Mouse (Mus musculus): ENCODE measurements at regions not wholly inside any gene's neighbourhood (a gene's known extent, or its start where the extent isn't known, plus 50 kb on each side); places are given as distances from the start of the nearest gene placed in this dataset.

DNA sequence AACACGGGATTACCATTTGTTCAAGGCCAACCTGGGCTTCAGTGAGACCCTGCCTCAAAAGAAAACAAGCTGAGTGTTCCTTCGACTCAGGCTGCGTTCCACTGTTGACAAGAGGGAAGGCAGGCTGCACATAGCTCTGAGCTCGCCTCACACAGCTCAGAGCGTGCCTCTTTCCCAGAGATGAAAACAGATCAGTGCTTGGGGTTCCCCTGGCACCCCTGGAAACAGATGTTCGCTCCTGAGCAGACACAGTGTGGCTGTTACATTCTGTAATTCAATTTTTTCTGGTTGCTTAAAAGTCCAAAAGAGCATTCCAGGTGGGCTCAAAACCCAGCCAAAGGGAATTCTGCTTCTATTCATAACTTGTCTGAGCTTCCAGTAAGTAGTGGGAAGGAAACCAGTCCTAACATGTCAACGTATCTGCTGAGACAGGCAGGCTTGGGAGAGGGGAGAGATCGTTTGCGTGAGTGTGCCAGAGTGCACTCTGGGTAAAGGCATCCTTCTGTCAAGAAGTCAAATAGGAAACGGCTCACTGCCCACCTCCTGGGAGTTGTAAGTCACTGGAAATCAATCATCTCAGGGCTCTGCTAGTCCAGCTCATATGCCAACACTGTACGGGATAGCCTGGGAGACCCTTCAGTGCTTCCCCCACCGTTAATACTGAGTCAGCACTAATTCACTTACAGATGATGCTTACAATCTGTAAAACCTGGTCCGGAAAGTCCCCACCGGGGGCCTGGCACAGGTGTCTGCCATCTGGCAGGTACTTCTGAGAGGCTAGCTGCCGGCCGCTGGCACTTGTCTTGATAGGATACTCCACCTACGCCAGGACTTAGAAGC is 107.3 kb upstream of the Tmem150c start:
- TF ChIP-seq ZC3H11A (IDR thresholded peaks at IDR 0.05; ENCODE audit: borderline replicate concordance, low read depth, low read length), result no peak
- TF ChIP-seq CHD2 (IDR thresholded peaks at IDR 0.05; ENCODE audit: low read depth, low read length), result no peak
- no peak for TF ChIP-seq HCFC1 (IDR thresholded peaks at IDR 0.05; ENCODE audit: borderline replicate concordance, insufficient read depth, low read length)

Data from ES-E14 (cell line).